Mouse (Mus musculus): ENCODE data around the gene Slc7a6. TPM values are rescaled to one million over a fixed set of nuclear protein-coding genes. Genes with fewer than 3 reads are reported as not detected.

Slc7a6 gene
- polyA plus RNA-seq, 1 experiment from 2014 or later = 4.1 TPM

GRCm38 (mm10) chr8:106131488-106132222 lies 37.0 kb upstream of the Slc7a6 start:
- Histone ChIP-seq H3K4me1 (ENCODE audit: control insufficient read depth, low read depth, low read length) (peaks cover 8% of the 10 kb centered on the region), H3K9ac (ENCODE audit: low read depth, low read length) (no peak overlapping the region), H3K4me2 (ENCODE audit: low read depth, low read length) (no peak overlapping the region), H3K4me3 (ENCODE audit: low read depth, low read length) (no peak overlapping the region), H3K36me3 (ENCODE audit: control insufficient read depth, insufficient read depth) (peaks cover 22% of the 10 kb centered on the region), H3K27me3 (ENCODE audit: control insufficient read depth, insufficient read depth, low read depth, low read length) (peaks cover 33% of the 10 kb centered on the region), H3K27ac (ENCODE audit: low read length) (no peak overlapping the region), H3K9me3 (replicated peaks; ENCODE audit: control insufficient read depth, low read length) (no peaks in the 10 kb centered on the region)
- 31% methylated on average over 7 of the region's 7 CpGs for WGBS (ENCODE audit: insufficient replicate concordance)
- ATAC-seq (ENCODE audit: low read depth) = no peak

GRCm38 (mm10) chr8:106132356-106132755 lies 36.3 kb upstream of the Slc7a6 start:
- no peak overlapping the region for H3K4me3 ChIP-seq (ENCODE audit: low read depth, low read length)
- ATAC-seq (ENCODE audit: low read depth) = no peak
- H3K27ac ChIP-seq (ENCODE audit: low read length) = no peak overlapping the region
- H3K9me3 ChIP-seq (replicated peaks; ENCODE audit: control insufficient read depth, low read length) = no peaks in the 10 kb centered on the region
- H3K36me3 ChIP-seq (ENCODE audit: control insufficient read depth, insufficient read depth) = peaks cover 22% of the 10 kb centered on the region
- H3K4me2 ChIP-seq (ENCODE audit: low read depth, low read length) = no peak overlapping the region
- peaks cover 8% of the 10 kb centered on the region for H3K4me1 ChIP-seq (ENCODE audit: control insufficient read depth, low read depth, low read length)
- H3K9ac ChIP-seq (ENCODE audit: low read depth, low read length) = no peak overlapping the region
- H3K27me3 ChIP-seq (ENCODE audit: control insufficient read depth, insufficient read depth, low read depth, low read length) = peaks cover 40% of the 10 kb centered on the region
- WGBS (ENCODE audit: insufficient replicate concordance) = 80% methylated on average over 11 of the region's 11 CpGs

GRCm38 (mm10) chr8:106133526-106133925 lies 35.1 kb upstream of the Slc7a6 start:
- Histone ChIP-seq H3K9me3 (replicated peaks; ENCODE audit: control insufficient read depth, low read length) (no peaks in the 10 kb centered on the region), H3K4me2 (ENCODE audit: low read depth, low read length) (no peak overlapping the region), H3K4me3 (ENCODE audit: low read depth, low read length) (no peak overlapping the region), H3K27ac (ENCODE audit: low read length) (no peak overlapping the region), H3K36me3 (ENCODE audit: control insufficient read depth, insufficient read depth) (peaks cover 18% of the 10 kb centered on the region), H3K27me3 (ENCODE audit: control insufficient read depth, insufficient read depth, low read depth, low read length) (peaks cover 51% of the 10 kb centered on the region), H3K9ac (ENCODE audit: low read depth, low read length) (no peak overlapping the region), H3K4me1 (ENCODE audit: control insufficient read depth, low read depth, low read length) (peaks cover 8% of the 10 kb centered on the region)
- 64% methylated on average over 13 of the region's 13 CpGs for WGBS (ENCODE audit: insufficient replicate concordance)
- no peak for ATAC-seq (ENCODE audit: low read depth)

- Histone ChIP-seq H3K9ac (ENCODE audit: low read depth, low read length) (no peak overlapping the region), H3K27ac (ENCODE audit: low read length) (no peak overlapping the region), H3K4me2 (ENCODE audit: low read depth, low read length) (no peak overlapping the region), H3K36me3 (ENCODE audit: control insufficient read depth, insufficient read depth) (peaks cover 15% of the 10 kb centered on the region), H3K27me3 (ENCODE audit: control insufficient read depth, insufficient read depth, low read depth, low read length) (peaks cover 55% of the 10 kb centered on the region), H3K4me1 (ENCODE audit: control insufficient read depth, low read depth, low read length) (peaks cover 8% of the 10 kb centered on the region), H3K4me3 (ENCODE audit: low read depth, low read length) (no peak overlapping the region), H3K9me3 (replicated peaks; ENCODE audit: control insufficient read depth, low read length) (no peaks in the 10 kb centered on the region)
- ATAC-seq (ENCODE audit: low read depth) = no peak
- WGBS (ENCODE audit: insufficient replicate concordance) = 69% methylated on average over 6 of the region's 6 CpGs
Measured at GRCm38 (mm10) chr8:106133946-106134345, 34.7 kb upstream of the Slc7a6 start.

- H3K9ac ChIP-seq (ENCODE audit: low read depth, low read length) = no peak overlapping the region
- H3K4me3 ChIP-seq (ENCODE audit: low read depth, low read length) = peak overlapping the region; percentile 60
- H3K36me3 ChIP-seq (ENCODE audit: control insufficient read depth, insufficient read depth) = peaks cover 11% of the 10 kb centered on the region
- peaks cover 8% of the 10 kb centered on the region for H3K4me1 ChIP-seq (ENCODE audit: control insufficient read depth, low read depth, low read length)
- peak; percentile 75 for ATAC-seq (ENCODE audit: low read depth)
- H3K27me3 ChIP-seq (ENCODE audit: control insufficient read depth, insufficient read depth, low read depth, low read length) = peaks cover 60% of the 10 kb centered on the region
- no peaks in the 10 kb centered on the region for H3K9me3 ChIP-seq (replicated peaks; ENCODE audit: control insufficient read depth, low read length)
- peak overlapping the region; percentile 84 for H3K27ac ChIP-seq (ENCODE audit: low read length)
- WGBS (ENCODE audit: insufficient replicate concordance) = 30% methylated on average over 14 of the region's 14 CpGs
- H3K4me2 ChIP-seq (ENCODE audit: low read depth, low read length) = peak overlapping the region; percentile 50
Measured at GRCm38 (mm10) chr8:106134751-106135571, 33.7 kb upstream of the Slc7a6 start.

GRCm38 (mm10) chr8:106135672-106136071 lies 33.0 kb upstream of the Slc7a6 start:
- 9% methylated on average over 19 of the region's 19 CpGs for WGBS (ENCODE audit: insufficient replicate concordance)
- peak overlapping the region; percentile 53; the same call in 1 of the 2 replicates for H3K9ac ChIP-seq (ENCODE audit: low read depth, low read length)

GRCm38 (mm10) chr8:106136156-106137130 lies 32.2 kb upstream of the Slc7a6 start, which contains the start of gene Esrp2:
Esrp2 (minus strand) TSS chr8:106136974.
- peaks cover 62% of the 10 kb centered on the region for H3K27me3 ChIP-seq (ENCODE audit: control insufficient read depth, insufficient read depth, low read depth, low read length)
- 1% methylated on average over 86 of the region's 86 CpGs for WGBS (ENCODE audit: insufficient replicate concordance)
- ATAC-seq (ENCODE audit: low read depth) = peak; percentile 76
- no peaks in the 10 kb centered on the region for H3K9me3 ChIP-seq (replicated peaks; ENCODE audit: control insufficient read depth, low read length)
- peak within 1 kb of the TSS; percentile 53 for H3K9ac ChIP-seq (ENCODE audit: low read depth, low read length)
- peaks cover 5% of the 10 kb centered on the region for H3K4me1 ChIP-seq (ENCODE audit: control insufficient read depth, low read depth, low read length)
- H3K36me3 ChIP-seq (ENCODE audit: control insufficient read depth, insufficient read depth) = peaks cover 9% of the 10 kb centered on the region
- peak within 1 kb of the TSS; percentile 50 for H3K4me2 ChIP-seq (ENCODE audit: low read depth, low read length)
- H3K4me3 ChIP-seq (ENCODE audit: low read depth, low read length) = peak within 1 kb of the TSS; percentile 60
- peak within 1 kb of the TSS; percentile 84 for H3K27ac ChIP-seq (ENCODE audit: low read length)

More at GRCm38 (mm10) chr8:106135672-106136071, 33.0 kb upstream of the Slc7a6 start:
- Histone ChIP-seq H3K27ac (ENCODE audit: low read length) (peak overlapping the region; percentile 84), H3K36me3 (ENCODE audit: control insufficient read depth, insufficient read depth) (peaks cover 11% of the 10 kb centered on the region), H3K4me2 (ENCODE audit: low read depth, low read length) (peak overlapping the region; percentile 50), H3K4me3 (ENCODE audit: low read depth, low read length) (peak overlapping the region; percentile 60), H3K4me1 (ENCODE audit: control insufficient read depth, low read depth, low read length) (peaks cover 7% of the 10 kb centered on the region), H3K27me3 (ENCODE audit: control insufficient read depth, insufficient read depth, low read depth, low read length) (peaks cover 62% of the 10 kb centered on the region), H3K9me3 (replicated peaks; ENCODE audit: control insufficient read depth, low read length) (no peaks in the 10 kb centered on the region)
- peak; percentile 20 for ATAC-seq (ENCODE audit: low read depth)

GRCm38 (mm10) chr8:106137218-106137905 lies 31.3 kb upstream of the Slc7a6 start:
- Histone ChIP-seq H3K4me3 (ENCODE audit: low read depth, low read length) (peak overlapping the region; percentile 60), H3K27ac (ENCODE audit: low read length) (no peak overlapping the region), H3K9me3 (replicated peaks; ENCODE audit: control insufficient read depth, low read length) (no peaks in the 10 kb centered on the region), H3K4me1 (ENCODE audit: control insufficient read depth, low read depth, low read length) (peaks cover 5% of the 10 kb centered on the region), H3K9ac (ENCODE audit: low read depth, low read length) (no peak overlapping the region; the same call in none of the 2 replicates), H3K4me2 (ENCODE audit: low read depth, low read length) (peak overlapping the region; percentile 50), H3K27me3 (ENCODE audit: control insufficient read depth, insufficient read depth, low read depth, low read length) (peaks cover 62% of the 10 kb centered on the region), H3K36me3 (ENCODE audit: control insufficient read depth, insufficient read depth) (peaks cover 6% of the 10 kb centered on the region; the same call in 1 of the 2 replicates)
- ATAC-seq (ENCODE audit: low read depth) = no peak
- WGBS (ENCODE audit: insufficient replicate concordance) = 4% methylated on average over 22 of the region's 22 CpGs

All from liver, embryonic 16.5 days (tissue).